Mouse (Mus musculus): Measurements from ENCODE around the gene Gucd1. TPM values are rescaled to one million over a fixed set of nuclear protein-coding genes. Genes with fewer than 3 reads are reported as not detected.

Gucd1 gene
- total RNA-seq, 2 experiments from 2014 or later: 15.4 to 20.1 TPM

DNA sequence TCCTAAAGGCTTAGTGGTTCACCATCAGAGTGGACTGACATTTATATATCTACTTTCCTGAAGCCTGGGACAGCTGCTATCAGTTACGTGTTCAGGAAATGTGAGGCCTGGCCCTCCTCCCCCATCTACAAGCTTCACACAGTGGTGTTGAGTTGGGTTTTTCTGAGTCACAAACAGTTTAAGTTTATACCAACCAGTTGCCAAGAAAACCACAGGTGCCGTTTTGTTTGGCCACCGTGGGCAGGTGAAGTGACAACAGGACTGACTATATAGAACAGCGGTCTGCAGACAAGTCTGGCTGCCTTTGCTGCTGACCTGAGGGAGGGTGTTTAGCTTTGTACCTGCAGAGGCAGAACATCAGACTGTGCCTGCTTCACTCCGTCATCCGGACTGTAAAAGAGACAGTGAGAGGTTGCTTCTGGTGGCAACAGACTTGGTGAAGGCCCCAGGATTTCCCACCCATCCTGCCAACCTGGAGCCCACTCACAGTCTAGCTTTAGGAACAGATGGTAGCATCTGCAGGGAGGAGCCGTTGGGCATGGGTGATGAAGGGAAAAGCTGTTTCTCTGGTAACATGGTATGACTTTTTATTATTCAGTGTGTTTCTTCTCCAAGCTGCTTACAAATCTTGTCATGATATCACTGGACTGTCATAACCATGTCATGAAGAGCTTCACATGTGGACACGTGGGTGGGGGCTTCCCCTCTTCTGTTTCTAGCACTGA is 214.3 kb downstream of the Gucd1 start:
- no peak for ATAC-seq (replicated peaks; ENCODE audit: poor library complexity, severe bottlenecking)

DNA sequence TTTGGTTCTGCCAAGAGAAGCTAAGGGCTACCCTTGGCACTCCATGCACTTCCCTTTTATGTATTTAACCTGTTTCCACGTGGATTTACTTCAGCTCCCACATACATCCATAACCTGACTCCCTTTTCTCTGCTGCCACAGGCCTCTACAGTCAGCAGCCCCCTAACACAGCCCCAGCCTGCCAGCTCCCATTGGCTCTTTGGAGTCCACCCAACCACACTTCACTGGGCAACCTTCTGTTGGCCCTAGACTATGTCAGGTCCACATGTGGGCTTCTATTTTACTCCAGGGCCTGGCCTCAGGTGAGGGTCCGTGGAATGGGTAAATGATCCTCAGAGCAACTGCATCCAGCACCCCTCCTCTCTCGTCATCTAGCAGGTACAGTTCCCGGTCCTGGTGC is 215.2 kb downstream of the Gucd1 start:
- ATAC-seq (replicated peaks; ENCODE audit: poor library complexity, severe bottlenecking): no peak

DNA sequence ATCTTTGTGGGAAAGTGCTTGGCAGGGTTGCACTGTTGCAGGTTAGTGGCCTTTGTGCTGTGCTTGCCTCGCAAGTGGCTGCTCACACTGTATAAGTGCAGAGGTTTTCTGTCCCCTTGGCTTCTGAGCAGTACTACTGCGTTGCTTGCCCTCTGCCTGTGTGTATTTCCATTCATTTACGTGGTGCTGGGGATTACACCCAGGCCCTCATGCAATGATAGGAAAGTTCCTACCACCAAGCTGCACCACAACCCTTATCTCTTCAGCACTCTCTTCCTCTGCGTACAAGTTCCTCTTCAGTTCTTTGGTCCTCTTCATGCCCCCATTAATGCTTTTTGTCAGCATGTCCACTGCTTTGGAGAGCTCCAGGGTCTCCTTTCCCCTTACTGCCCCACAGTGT is 215.8 kb downstream of the Gucd1 start:
- ATAC-seq (replicated peaks; ENCODE audit: poor library complexity, severe bottlenecking): peak; percentile 62

DNA sequence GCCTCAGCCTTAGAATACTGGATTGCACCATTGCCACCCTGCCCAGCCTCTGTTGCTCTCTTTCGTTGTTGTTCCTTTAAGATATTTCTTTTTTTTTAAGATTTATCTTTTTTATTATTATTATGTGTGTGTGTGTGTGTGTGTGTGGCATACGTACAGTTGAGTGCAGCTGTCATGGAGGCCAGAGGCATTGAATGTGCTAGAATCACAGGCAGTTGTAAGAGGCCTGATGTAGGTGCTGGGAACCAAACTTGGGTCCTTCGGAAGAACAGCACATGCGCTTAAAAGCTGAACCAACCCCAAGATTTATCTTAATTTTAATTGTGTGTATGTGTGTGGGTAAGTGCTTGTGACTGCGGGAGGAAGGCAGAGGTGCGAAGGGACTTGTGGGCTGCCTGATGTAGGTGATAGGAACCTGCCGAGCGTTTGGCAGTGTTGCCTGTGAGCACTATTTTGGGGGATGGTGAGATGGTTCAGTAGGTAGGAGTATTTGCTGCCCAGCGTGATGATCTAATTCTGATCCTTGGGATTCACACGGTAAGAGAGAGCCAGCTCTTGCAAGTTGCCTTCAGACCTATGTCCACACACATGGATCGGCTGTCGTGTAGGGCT is 216.5 kb downstream of the Gucd1 start:
- ATAC-seq (replicated peaks; ENCODE audit: poor library complexity, severe bottlenecking): peak; percentile 25; the same call in 1 of the 2 replicates

Other genes starting within 250 kb of the Gucd1 start
- gene Adora2a, start 201.1 kb downstream of the Gucd1 start, total RNA-seq (2014; fragmentation: Nextera tagmentation): 0.79 and 0.80 TPM in 2 replicates
- gene Adora2a, start 201.1 kb downstream of the Gucd1 start, total RNA-seq (2017): 1.1 and 2.4 TPM in 2 replicates
- gene Upb1, start 116.9 kb downstream of the Gucd1 start, total RNA-seq (2014; fragmentation: Nextera tagmentation): not detected in 2 replicates
- gene Upb1, start 116.9 kb downstream of the Gucd1 start, total RNA-seq (2017): 0.31 TPM in 1 of 2 replicates, not detected in the other
- gene Snrpd3, start 421 bp downstream of the Gucd1 start, total RNA-seq (2014; fragmentation: Nextera tagmentation): 97.0 and 127 TPM in 2 replicates
- gene Snrpd3, start 421 bp downstream of the Gucd1 start, total RNA-seq (2017): 74.4 and 109 TPM in 2 replicates
- gene Lrrc75b, start 42.4 kb upstream of the Gucd1 start, total RNA-seq (2014; fragmentation: Nextera tagmentation): not detected in 2 replicates
- not detected in 2 replicates for gene Lrrc75b, start 42.4 kb upstream of the Gucd1 start, total RNA-seq (2017)
- 1.7 TPM in 1 of 2 replicates, not detected in the other for gene Ggt1, start 43.6 kb upstream of the Gucd1 start, total RNA-seq (2014; fragmentation: Nextera tagmentation)
- 1.7 TPM in 1 of 2 replicates, not detected in the other for gene Ggt1, start 43.6 kb upstream of the Gucd1 start, total RNA-seq (2017)
- gene Ggt5, start 71.4 kb upstream of the Gucd1 start, total RNA-seq (2014; fragmentation: Nextera tagmentation): 2.3 and 6.4 TPM in 2 replicates
- 2.4 and 3.6 TPM in 2 replicates for gene Ggt5, start 71.4 kb upstream of the Gucd1 start, total RNA-seq (2017)
- gene Susd2, start 126.0 kb upstream of the Gucd1 start, total RNA-seq (2014; fragmentation: Nextera tagmentation): 0.26 TPM in 1 of 2 replicates, not detected in the other
- gene Susd2, start 126.0 kb upstream of the Gucd1 start, total RNA-seq (2017): not detected in 2 replicates
- 48.8 and 68.8 TPM in 2 replicates for gene Cabin1, start 246.4 kb upstream of the Gucd1 start, total RNA-seq (2014; fragmentation: Nextera tagmentation)
- gene Cabin1, start 246.4 kb upstream of the Gucd1 start, total RNA-seq (2017): 23.0 and 24.9 TPM in 2 replicates